Mouse (Mus musculus) intestine, postnatal 0 days (tissue): Measurements from ENCODE around the gene Hipk3. TPM values are rescaled to one million over a fixed set of nuclear protein-coding genes. Genes with fewer than 3 reads are reported as not detected.

Experiments
- ATAC-seq: fragments of 200-750 bp; cut with Nextera tagmentation; 2 replicates; pipeline ENCODE4 v1.8.0; 2017; ENCODE audit warnings: mild to moderate bottlenecking, moderate TSS enrichment, moderate library complexity
- H3K27ac ChIP-seq: fragments of 300-500 bp; sonication (generic); 2 replicates; pipeline ENCODE4 v1.5.1; 2014; ENCODE audit warnings: mild to moderate bottlenecking, low read depth, low read length, moderate library complexity
- H3K27me3 ChIP-seq: fragments of 300-500 bp; sonication (generic); replicated peaks from 2 replicates; pipeline ENCODE4 v1.6.1; 2014; ENCODE audit warnings: low read length, mixed read lengths; ENCODE audit not compliant: control insufficient read depth, insufficient read depth
- H3K36me3 ChIP-seq: fragments of 300-500 bp; sonication (generic); 2 replicates; pipeline ENCODE4 v1.6.1; 2014; ENCODE audit warnings: mild to moderate bottlenecking, moderate library complexity; ENCODE audit not compliant: control insufficient read depth, insufficient read depth
- H3K4me1 ChIP-seq: fragments of 300-500 bp; sonication (generic); replicated peaks from 2 replicates; pipeline ENCODE4 v1.6.1; 2014; ENCODE audit warnings: antibody characterized with exemption, low read length, mixed read lengths; ENCODE audit not compliant: control insufficient read depth, insufficient read depth
- H3K4me2 ChIP-seq: fragments of 300-500 bp; sonication (generic); replicated peaks from 2 replicates; pipeline ENCODE4 v1.6.1; 2014; ENCODE audit warnings: low read depth, mild to moderate bottlenecking, moderate library complexity
- H3K4me3 ChIP-seq: fragments of 300-500 bp; sonication (generic); 2 replicates; pipeline ENCODE4 v1.5.1; 2014; ENCODE audit warnings: low read depth, low read length
- H3K9ac ChIP-seq: fragments of 300-500 bp; sonication (generic); 2 replicates; pipeline ENCODE4 v1.6.1; 2014; ENCODE audit warnings: mild to moderate bottlenecking, low read depth, low read length
- H3K9me3 ChIP-seq: fragments of 300-500 bp; sonication (generic); 2 replicates; pipeline ENCODE4 v1.6.1; 2016; ENCODE audit warnings: mixed run types; ENCODE audit not compliant: control insufficient read depth
- CTCF ChIP-seq: sonication (generic); IDR thresholded peaks from 2 replicates; pipeline ENCODE4 v1.5.1; 2016; ENCODE audit warnings: low read depth, mild to moderate bottlenecking, control low read depth, antibody characterized with exemption, moderate library complexity
- WGBS: fragments of 180-500 bp; shearing (Covaris S2); extraction: QIAGEN DNeasy Blood & Tissue Kit; methylation state at CpG from one replicate; pipeline ENCODE4 v1.1.7; 2014; 5-methylcytosine and 5-hydroxymethylcytosine counted together
- polyA plus RNA-seq: library from polyadenylated mRNA; unstranded; fragments of >200 nt; fragmentation: Nextera tagmentation; extraction: Ambion mirVana; gene quantifications from 2 replicates; pipeline ENCODE4 v1.2.1, GENCODE M21; 2015

The Hipk3 gene
- polyA plus RNA-seq, 1 experiment from 2014 or later, result 10.1 TPM

DNA sequence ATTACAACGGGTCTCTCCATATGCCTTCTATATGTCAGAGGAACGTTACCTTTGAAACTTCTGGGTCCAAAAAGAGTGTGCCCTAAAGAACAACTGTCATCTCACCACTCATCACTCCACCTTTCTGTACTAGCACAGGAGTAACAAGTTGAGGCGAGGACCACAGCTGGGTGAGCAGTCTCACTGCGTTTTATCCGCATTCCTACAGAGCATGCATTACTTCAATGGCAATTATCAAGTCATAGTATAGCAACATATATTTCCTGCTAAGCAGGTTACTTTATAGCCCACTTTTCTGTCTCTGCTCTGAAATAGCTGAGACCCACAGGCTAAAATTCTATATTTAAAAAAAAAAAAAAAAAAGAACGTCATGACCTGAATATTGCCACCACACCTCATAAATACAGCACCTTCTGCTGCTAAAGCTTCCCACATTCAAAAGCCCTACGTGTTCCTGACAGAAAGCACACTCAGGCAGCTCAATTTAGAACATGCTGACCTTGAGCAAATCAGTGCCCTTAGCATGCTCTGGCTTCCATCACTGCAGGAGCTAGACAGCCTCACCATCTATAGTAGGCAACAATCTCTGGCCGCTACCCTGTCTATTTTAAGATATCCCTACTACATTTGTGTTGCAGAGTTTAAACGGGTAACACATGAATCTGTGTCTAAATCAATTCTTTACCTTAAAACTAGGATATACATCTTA is 27.2 kb downstream of the Hipk3 start:
- no peaks in the 10 kb centered on the region for H3K36me3 ChIP-seq
- no peak overlapping the region for H3K4me3 ChIP-seq
- H3K9me3 ChIP-seq, result no peaks in the 10 kb centered on the region
- H3K4me2 ChIP-seq, result no peak overlapping the region
- H3K27ac ChIP-seq, result no peak overlapping the region
- TF ChIP-seq CTCF, result no peak
- no peak overlapping the region for H3K9ac ChIP-seq
- no peak for ATAC-seq
- no peaks in the 10 kb centered on the region for H3K4me1 ChIP-seq
- no peaks in the 10 kb centered on the region for H3K27me3 ChIP-seq
- WGBS, result 60% methylated on average over 9 of the region's 9 CpGs

DNA sequence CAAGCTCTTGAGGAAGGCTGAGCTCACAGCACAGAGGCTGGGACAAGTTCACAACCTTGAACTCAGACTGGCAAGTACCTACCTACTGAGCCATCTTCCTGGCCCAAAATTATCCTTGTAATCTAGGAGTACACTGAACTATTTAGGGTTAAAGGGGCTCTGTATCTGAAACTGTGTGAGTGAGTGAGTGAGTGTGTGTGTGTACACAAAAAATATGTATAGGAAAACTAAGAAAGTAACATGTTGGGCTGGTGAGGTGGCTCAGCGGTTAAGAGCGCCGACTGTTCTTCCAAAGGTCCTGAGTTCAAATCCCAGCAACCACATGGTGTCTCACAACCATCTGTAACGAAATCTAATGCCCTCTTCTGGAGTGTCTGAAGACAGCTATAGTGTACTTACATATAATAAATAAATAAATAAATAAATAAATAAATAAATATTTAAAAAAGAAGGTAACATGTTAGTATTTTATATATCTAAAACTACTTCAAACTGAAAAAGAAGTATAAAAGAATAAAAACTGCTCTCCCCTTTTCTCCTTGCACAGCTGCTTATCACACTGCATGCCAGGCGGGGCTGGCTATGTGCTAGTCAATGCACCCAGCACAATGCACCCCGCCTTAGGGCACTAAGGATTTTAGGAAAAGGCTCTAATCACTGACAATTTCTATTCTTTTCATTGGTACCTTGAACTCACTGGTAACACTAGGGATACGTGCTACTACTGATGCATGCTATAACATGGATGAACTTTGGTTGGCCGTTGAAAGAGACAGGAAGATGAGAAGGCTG is 28.4 kb downstream of the Hipk3 start:
- Histone ChIP-seq H3K27ac (no peak overlapping the region), H3K4me1 (no peaks in the 10 kb centered on the region), H3K9me3 (no peaks in the 10 kb centered on the region), H3K36me3 (no peaks in the 10 kb centered on the region), H3K9ac (no peak overlapping the region), H3K4me2 (no peak overlapping the region), H3K27me3 (no peaks in the 10 kb centered on the region), H3K4me3 (no peak overlapping the region)
- no peak for ATAC-seq
- TF ChIP-seq CTCF, result no peak
- WGBS, result 89% methylated on average over 8 of the region's 8 CpGs

DNA sequence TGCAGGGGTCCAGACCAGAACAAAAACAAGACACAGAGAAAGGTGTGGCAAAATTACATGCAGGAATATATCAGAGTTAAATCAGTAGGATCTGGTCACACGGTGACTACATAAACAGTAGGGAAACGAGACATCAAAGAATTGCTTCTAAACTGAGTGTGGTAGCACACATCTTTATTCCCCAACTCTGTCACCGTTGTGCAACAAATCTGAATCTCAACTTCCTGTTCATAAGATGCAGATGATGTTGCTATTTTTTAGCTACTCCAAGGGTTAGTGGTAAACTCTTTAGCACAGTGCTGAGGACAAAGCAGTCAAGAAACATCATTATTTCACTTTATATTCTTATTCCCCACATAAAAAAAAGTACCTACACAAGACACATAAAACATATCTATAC is 34.2 kb downstream of the Hipk3 start:
- H3K9ac ChIP-seq, result no peak overlapping the region
- no peaks in the 10 kb centered on the region for H3K9me3 ChIP-seq
- no peak for TF ChIP-seq CTCF
- H3K36me3 ChIP-seq, result no peaks in the 10 kb centered on the region
- no peak overlapping the region for H3K4me2 ChIP-seq
- H3K27ac ChIP-seq, result no peak overlapping the region
- H3K4me1 ChIP-seq, result 0 out of 2 replicates have a peak, but pooled peaks cover 2% of the 10 kb centered on the region
- no peaks in the 10 kb centered on the region for H3K27me3 ChIP-seq
- WGBS, result 26% methylated on average over 3 of the region's 3 CpGs
- ATAC-seq, result no peak
- no peak overlapping the region for H3K4me3 ChIP-seq

DNA sequence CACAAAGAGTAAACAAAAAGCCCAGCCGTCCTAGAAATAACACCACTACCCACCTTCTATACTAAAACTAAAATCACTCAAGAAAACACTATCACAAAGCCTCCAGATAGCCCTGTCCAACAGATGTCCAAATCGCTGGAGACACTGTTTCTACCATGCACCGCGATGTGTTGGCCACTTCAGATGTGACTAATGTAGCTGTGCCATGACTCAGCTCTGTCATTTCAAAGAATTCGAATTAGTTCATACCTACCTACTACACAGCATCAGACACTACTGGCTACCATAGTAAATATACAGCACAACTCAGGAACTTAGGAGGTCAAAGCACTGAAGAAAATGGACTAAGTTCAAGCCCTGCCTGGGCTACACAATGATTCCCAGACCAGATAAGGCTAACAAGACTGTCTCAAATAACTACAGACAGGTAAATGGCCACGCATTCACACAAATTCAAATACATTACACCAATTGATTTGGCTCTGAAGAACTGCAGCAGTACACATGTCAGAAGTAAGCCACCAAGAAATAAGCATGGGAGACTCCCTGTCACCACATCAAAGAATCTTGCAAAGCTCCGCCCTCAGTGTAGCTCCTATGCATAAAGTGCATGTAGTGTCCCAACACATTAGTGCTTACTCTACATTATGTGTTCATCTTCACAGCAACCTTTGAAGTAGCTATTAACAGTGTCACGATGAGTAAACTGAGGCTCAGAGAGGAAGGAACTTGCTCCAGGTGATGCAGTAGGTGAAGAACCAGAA is 35.5 kb downstream of the Hipk3 start:
- H3K27me3 ChIP-seq, result no peaks in the 10 kb centered on the region
- no peaks in the 10 kb centered on the region for H3K9me3 ChIP-seq
- H3K4me2 ChIP-seq, result no peak overlapping the region
- H3K4me1 ChIP-seq, result 0 out of 2 replicates have a peak, but pooled peaks cover 2% of the 10 kb centered on the region
- no peak for TF ChIP-seq CTCF
- H3K36me3 ChIP-seq, result no peaks in the 10 kb centered on the region
- no peak overlapping the region for H3K27ac ChIP-seq
- no peak for ATAC-seq
- no peak overlapping the region for H3K9ac ChIP-seq
- no peak overlapping the region for H3K4me3 ChIP-seq
- 82% methylated on average over 8 of the region's 8 CpGs for WGBS

DNA sequence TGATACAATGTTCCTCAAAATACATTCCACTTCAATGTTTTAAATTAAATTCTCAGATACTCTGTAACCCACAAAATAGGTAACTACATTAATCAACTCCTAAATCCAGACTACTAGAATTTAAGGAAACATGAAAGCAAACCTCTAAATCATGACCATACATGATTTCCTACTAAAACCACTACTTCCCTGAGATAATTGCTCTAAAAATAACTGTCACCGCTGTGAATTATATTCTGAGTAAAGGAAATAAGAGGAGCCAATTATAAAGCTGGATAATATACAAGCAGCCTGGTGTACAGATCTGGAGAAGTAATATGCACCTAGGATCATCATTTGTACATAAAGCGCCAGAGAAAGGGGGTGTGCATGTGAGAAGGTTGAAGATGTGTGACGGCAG is 37.1 kb downstream of the Hipk3 start:
- no peak overlapping the region for H3K27ac ChIP-seq
- no peaks in the 10 kb centered on the region for H3K27me3 ChIP-seq
- no peaks in the 10 kb centered on the region for H3K36me3 ChIP-seq
- no peak overlapping the region for H3K9ac ChIP-seq
- H3K4me3 ChIP-seq, result no peak overlapping the region
- no peak for TF ChIP-seq CTCF
- H3K9me3 ChIP-seq, result no peaks in the 10 kb centered on the region
- ATAC-seq, result no peak
- WGBS, result 76% methylated on average over 3 of the region's 3 CpGs
- H3K4me1 ChIP-seq, result 0 out of 2 replicates have a peak, but pooled peaks cover 2% of the 10 kb centered on the region
- no peak overlapping the region for H3K4me2 ChIP-seq

DNA sequence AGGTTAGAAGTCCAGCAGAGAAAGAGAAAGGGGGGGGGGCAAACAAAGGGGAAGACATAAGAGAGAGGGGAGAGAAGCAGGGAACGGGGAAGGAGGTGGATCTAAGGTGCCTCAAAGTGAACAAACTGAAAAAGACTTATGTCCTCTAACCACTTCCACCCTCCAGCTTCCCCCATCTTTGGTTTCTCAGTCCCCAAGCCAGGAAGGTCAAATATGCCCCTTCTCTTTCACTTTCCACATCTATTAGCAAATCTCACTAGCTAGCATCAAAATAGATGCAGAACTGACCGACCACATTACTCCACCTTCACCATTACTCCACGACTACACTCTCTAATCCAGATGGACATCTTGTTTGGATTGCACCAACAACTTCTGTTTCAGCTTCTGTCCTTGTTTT is 43.6 kb downstream of the Hipk3 start:
- WGBS, result 61% methylated on average over 3 of the region's 3 CpGs
- no peak for ATAC-seq
- Histone ChIP-seq H3K4me3 (no peak overlapping the region), H3K27me3 (no peaks in the 10 kb centered on the region), H3K4me2 (no peak overlapping the region), H3K9ac (no peak overlapping the region), H3K36me3 (no peaks in the 10 kb centered on the region), H3K27ac (no peak overlapping the region), H3K9me3 (no peaks in the 10 kb centered on the region), H3K4me1 (no peaks in the 10 kb centered on the region)
- TF ChIP-seq CTCF, result no peak
